Mouse (Mus musculus): ENCODE measurements around the gene Vps37b.

GRCm38 (mm10) chr5:124041097-124041496, 9.0 kb upstream of the Vps37b start:
- TF ChIP-seq POLR2A (IDR thresholded peaks at IDR 0.05; ENCODE audit: low read depth, low read length) (no peak), CTCF (IDR thresholded peaks at IDR 0.05; ENCODE audit: borderline replicate concordance, insufficient read depth, low read length) (no peak)

Measured in embryonic fibroblast, embryonic 13.5 days (primary cell).